Mouse (Mus musculus): ENCODE measurements around the gene Ankrd42.

The Ankrd42 gene

DNA sequence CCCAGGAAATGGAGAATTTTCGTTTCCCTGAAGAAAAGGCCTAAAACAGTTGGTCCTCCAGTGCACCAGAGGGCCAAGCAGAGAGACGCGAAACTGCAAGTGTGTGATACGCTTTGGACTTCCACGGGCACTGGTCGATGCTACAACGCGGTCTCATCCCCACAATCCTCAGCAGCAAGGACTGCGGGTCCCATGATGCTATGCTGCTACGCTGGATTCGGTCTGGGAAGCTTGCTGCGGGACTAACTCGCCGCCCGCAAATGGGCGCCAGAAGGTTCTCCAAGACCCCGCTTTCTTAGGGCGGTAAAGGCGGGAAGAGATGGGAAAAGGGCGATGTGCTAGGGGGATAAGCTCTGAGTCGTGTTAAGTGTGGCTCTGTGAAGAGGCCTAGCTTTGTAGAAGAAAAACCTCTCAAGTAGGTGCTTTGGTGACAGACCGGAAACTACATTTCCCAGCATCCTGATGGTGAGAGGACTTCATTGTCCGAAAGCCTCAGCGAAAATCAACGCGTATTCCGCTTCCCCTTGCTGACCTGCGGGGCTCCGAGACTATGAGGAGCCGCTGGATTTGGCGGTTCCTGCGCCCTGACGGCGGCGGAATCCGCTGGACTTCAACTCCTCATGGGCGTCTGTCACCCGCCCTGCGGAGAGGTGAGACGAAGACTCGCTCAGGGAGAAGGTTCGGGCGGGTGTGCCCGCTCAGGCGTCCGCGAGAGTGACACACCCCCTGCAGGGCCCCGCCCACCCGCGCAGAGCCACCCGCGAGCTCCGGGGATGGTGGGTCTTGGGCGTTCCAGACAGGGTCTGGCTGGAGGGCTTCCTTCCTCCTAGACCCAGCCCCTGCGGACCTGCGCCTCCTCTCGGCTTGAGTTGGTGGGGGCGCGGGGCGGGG, 75.7 kb downstream of the Ankrd42 start, which contains the start of gene Ccdc90b:
Ccdc90b (plus strand) TSS at position 164 of the 891 bp plus-strand sequence.
- DNase-seq: peak; percentile 89 to 91

DNA sequence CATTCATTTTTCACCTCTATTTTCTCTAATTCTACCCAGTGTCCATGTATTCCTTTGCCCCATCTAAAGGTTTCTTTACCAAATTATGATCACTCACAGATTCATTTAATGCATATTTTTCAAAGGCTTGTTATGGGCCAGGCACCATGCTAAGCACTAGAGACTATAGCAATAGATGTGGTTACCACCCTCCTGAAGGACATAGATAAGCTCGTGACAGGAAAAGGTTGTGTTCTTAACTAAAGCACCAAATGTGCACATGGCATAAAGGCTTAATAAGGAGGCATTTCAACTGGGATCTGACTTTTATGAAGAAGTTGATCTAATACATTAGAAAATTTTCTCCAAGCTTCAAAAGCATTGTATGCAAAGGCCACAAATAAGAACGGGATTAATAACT, 78.2 kb downstream of the Ankrd42 start:
- no peak for DNase-seq

DNA sequence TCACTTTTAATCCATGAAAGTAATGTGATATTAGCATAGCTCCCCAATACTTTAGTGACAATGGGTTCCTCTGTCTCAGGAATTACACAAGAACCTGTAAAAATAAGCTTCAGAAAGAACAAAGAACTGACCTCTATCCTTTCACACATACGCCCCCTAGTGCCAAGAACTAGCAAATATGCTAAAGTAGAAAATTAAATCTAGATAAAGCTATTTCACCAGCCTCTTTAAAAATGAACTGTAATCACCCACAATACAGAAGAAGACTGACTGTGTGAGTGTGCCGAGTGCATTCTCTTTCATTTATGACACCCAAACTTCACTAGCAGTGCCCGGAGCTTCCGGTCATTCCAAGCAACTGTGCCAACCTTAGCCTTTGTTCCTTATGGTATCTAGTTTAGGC, 86.0 kb downstream of the Ankrd42 start:
- peak in 1 of 2 experiments; percentile 5 for DNase-seq

DNA sequence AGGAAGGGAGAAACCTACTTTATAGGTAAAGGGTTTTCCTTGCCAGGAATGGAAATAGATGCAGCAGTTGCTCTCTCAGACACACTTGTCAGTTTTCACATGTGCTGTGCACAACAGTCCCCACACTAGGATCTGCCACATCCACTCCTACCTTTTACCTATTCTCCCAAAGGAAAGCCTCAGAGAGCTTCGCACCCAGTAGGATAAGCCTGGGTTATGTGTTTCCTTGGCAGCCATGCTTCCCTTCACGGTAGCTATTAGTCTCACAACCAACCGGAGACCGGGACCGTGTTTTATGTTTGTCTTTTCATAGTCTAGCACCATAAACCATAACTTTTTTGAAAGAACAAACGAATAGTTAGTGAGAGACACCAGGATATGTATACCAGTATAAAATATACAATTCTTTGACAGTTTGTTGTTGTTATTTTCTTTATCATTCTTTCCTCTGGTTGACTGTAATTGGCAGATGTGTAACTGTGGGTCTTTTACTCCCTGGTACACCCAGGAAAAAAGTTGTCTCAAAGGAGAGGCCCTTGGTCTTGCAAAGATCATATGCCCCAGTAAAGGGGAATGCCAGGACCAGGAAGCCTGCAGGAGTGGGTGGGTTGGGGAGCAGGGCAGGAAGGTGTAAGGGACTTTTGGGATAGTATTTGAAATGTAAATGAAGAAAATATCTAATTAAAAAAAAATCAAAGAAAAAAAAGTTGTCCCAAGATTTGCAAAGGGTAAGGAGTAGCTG, 86.5 kb downstream of the Ankrd42 start:
- DNase-seq: no peak

GRCm38 (mm10) chr7:92546763-92547162, 90.2 kb downstream of the Ankrd42 start:
- DNase-seq: no peak

GRCm38 (mm10) chr7:92532351-92533036, 104.4 kb downstream of the Ankrd42 start:
- DNase-seq: no peak
